Mouse (Mus musculus): ENCODE measurements around the gene Tmem199. TPM values are rescaled to one million over a fixed set of nuclear protein-coding genes. Genes with fewer than 3 reads are reported as not detected.
A peak's percentile ranks its signal among the peaks of the same experiment; 100 is the strongest.

Gene Tmem199
- polyA plus RNA-seq, 1 experiment from 2014 or later, result 49.2 TPM

GRCm38 (mm10) chr11:78502909-78503650 is 8.9 kb downstream of the Tmem199 start, which contains the start of gene Sebox:
Gene Sebox, plus strand, starts transcription at chr11:78503447.
- no peak for TF ChIP-seq CTCF (IDR thresholded peaks at IDR 0.05; ENCODE audit: low read depth)
- Histone ChIP-seq H3K36me3 (ENCODE audit: control insufficient read depth, insufficient read depth) (peaks cover 27% of the 10 kb centered on the region; the same call in 1 of the 2 replicates), H3K4me3 (ENCODE audit: low read depth, low read length) (no peak within 1 kb of the TSS), H3K4me2 (replicated peaks; ENCODE audit: low read depth) (no peak within 1 kb of the TSS), H3K27me3 (replicated peaks; ENCODE audit: control insufficient read depth, insufficient read depth, low read length) (peaks cover 10% of the 10 kb centered on the region), H3K9ac (ENCODE audit: low read depth, low read length) (no peak within 1 kb of the TSS), H3K27ac (ENCODE audit: low read depth, low read length) (no peak within 1 kb of the TSS), H3K9me3 (ENCODE audit: control insufficient read depth) (no peaks in the 10 kb centered on the region), H3K4me1 (replicated peaks; ENCODE audit: control insufficient read depth, insufficient read depth, low read length) (no peaks in the 10 kb centered on the region)
- WGBS, result 73% methylated on average over 7 of the region's 7 CpGs
- ATAC-seq, result no peak

GRCm38 (mm10) chr11:78501529-78501928 is 10.4 kb downstream of the Tmem199 start:
- no peak for TF ChIP-seq CTCF (IDR thresholded peaks at IDR 0.05; ENCODE audit: low read depth)
- WGBS, result 64% methylated on average over 20 of the region's 20 CpGs

GRCm38 (mm10) chr11:78500623-78501202 is 11.3 kb downstream of the Tmem199 start:
- H3K4me2 ChIP-seq (replicated peaks; ENCODE audit: low read depth), result no peak overlapping the region
- no peak for ATAC-seq

More at GRCm38 (mm10) chr11:78501529-78501928, 10.4 kb downstream of the Tmem199 start:
- ATAC-seq, result no peak
- Histone ChIP-seq H3K27ac (ENCODE audit: low read depth, low read length) (no peak overlapping the region), H3K4me3 (ENCODE audit: low read depth, low read length) (no peak overlapping the region), H3K4me2 (replicated peaks; ENCODE audit: low read depth) (no peak overlapping the region), H3K27me3 (replicated peaks; ENCODE audit: control insufficient read depth, insufficient read depth, low read length) (peaks cover 23% of the 10 kb centered on the region), H3K4me1 (replicated peaks; ENCODE audit: control insufficient read depth, insufficient read depth, low read length) (no peaks in the 10 kb centered on the region; the same call in 1 of the 2 replicates), H3K36me3 (ENCODE audit: control insufficient read depth, insufficient read depth) (peaks cover 12% of the 10 kb centered on the region; the same call in 1 of the 2 replicates), H3K9ac (ENCODE audit: low read depth, low read length) (no peak overlapping the region), H3K9me3 (ENCODE audit: control insufficient read depth) (no peaks in the 10 kb centered on the region)

GRCm38 (mm10) chr11:78499543-78499942 is 12.4 kb downstream of the Tmem199 start:
- Histone ChIP-seq H3K9ac (ENCODE audit: low read depth, low read length) (no peak overlapping the region), H3K9me3 (ENCODE audit: control insufficient read depth) (no peaks in the 10 kb centered on the region), H3K4me2 (replicated peaks; ENCODE audit: low read depth) (no peak overlapping the region), H3K4me1 (replicated peaks; ENCODE audit: control insufficient read depth, insufficient read depth, low read length) (no peaks in the 10 kb centered on the region; the same call in 1 of the 2 replicates), H3K27me3 (replicated peaks; ENCODE audit: control insufficient read depth, insufficient read depth, low read length) (peaks cover 43% of the 10 kb centered on the region), H3K36me3 (ENCODE audit: control insufficient read depth, insufficient read depth) (no peaks in the 10 kb centered on the region), H3K4me3 (ENCODE audit: low read depth, low read length) (no peak overlapping the region), H3K27ac (ENCODE audit: low read depth, low read length) (no peak overlapping the region)
- WGBS, result 55% methylated on average over 16 of the region's 16 CpGs
- no peak for TF ChIP-seq CTCF (IDR thresholded peaks at IDR 0.05; ENCODE audit: low read depth)
- no peak for ATAC-seq

More at GRCm38 (mm10) chr11:78500623-78501202, 11.3 kb downstream of the Tmem199 start:
- 0 out of 2 replicates have a peak, but pooled peaks cover 4% of the 10 kb centered on the region for H3K36me3 ChIP-seq (ENCODE audit: control insufficient read depth, insufficient read depth)
- 40% methylated on average over 9 of the region's 9 CpGs for WGBS
- H3K27ac ChIP-seq (ENCODE audit: low read depth, low read length), result no peak overlapping the region
- H3K9me3 ChIP-seq (ENCODE audit: control insufficient read depth), result no peaks in the 10 kb centered on the region
- no peak for TF ChIP-seq CTCF (IDR thresholded peaks at IDR 0.05; ENCODE audit: low read depth)
- H3K27me3 ChIP-seq (replicated peaks; ENCODE audit: control insufficient read depth, insufficient read depth, low read length), result peaks cover 31% of the 10 kb centered on the region
- H3K4me1 ChIP-seq (replicated peaks; ENCODE audit: control insufficient read depth, insufficient read depth, low read length), result no peaks in the 10 kb centered on the region; the same call in 1 of the 2 replicates
- H3K9ac ChIP-seq (ENCODE audit: low read depth, low read length), result no peak overlapping the region
- H3K4me3 ChIP-seq (ENCODE audit: low read depth, low read length), result no peak overlapping the region

- WGBS, result 64% methylated on average over 7 of the region's 7 CpGs
- H3K27ac ChIP-seq (ENCODE audit: low read depth, low read length), result no peak within 1 kb of the TSS
- no peaks in the 10 kb centered on the region; the same call in 1 of the 2 replicates for H3K4me1 ChIP-seq (replicated peaks; ENCODE audit: control insufficient read depth, insufficient read depth, low read length)
- H3K27me3 ChIP-seq (replicated peaks; ENCODE audit: control insufficient read depth, insufficient read depth, low read length), result peaks cover 47% of the 10 kb centered on the region
- peak within 1 kb of the TSS; percentile 68 for H3K4me2 ChIP-seq (replicated peaks; ENCODE audit: low read depth)
- ATAC-seq, result no peak
- H3K4me3 ChIP-seq (ENCODE audit: low read depth, low read length), result peak within 1 kb of the TSS; percentile 35
- no peaks in the 10 kb centered on the region for H3K36me3 ChIP-seq (ENCODE audit: control insufficient read depth, insufficient read depth)
- no peaks in the 10 kb centered on the region for H3K9me3 ChIP-seq (ENCODE audit: control insufficient read depth)
- no peak within 1 kb of the TSS; the same call in 1 of the 2 replicates for H3K9ac ChIP-seq (ENCODE audit: low read depth, low read length)
- no peak for TF ChIP-seq CTCF (IDR thresholded peaks at IDR 0.05; ENCODE audit: low read depth)
Observed at GRCm38 (mm10) chr11:78499004-78499403, 13.0 kb downstream of the Tmem199 start, which contains the start of gene Vtn. Gene Vtn, plus strand, starts transcription at chr11:78499091.
